Mouse (Mus musculus): ENCODE measurements around the gene Map4k3.
"Not testable (repeated sequence)": the region's sequence is repeated elsewhere in the genome, so short reads cannot be mapped to it uniquely, and the experiment has no call there.

Map4k3 gene

DNA sequence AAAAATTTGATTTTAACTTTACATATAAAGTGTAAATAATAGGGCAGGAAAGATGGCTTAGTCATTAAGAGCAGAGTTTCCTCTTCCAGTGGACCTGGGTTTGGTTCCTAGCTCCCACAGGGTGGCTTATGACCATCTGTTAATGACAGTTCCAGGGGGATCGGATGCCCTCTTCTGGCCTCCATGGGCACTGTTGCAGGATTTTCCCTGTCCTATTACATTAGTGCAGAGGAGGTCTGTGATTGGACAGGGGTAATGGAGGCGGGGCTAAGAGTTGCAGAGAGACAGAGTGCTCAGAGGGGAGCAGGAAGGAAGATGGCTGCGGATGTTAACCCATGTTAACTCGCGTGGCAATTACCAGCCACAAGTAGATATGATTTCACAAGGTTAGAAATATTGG lies 95.4 kb downstream of the Map4k3 start:
- DNase-seq (ENCODE audit: low read depth, low spot score): no peak

DNA sequence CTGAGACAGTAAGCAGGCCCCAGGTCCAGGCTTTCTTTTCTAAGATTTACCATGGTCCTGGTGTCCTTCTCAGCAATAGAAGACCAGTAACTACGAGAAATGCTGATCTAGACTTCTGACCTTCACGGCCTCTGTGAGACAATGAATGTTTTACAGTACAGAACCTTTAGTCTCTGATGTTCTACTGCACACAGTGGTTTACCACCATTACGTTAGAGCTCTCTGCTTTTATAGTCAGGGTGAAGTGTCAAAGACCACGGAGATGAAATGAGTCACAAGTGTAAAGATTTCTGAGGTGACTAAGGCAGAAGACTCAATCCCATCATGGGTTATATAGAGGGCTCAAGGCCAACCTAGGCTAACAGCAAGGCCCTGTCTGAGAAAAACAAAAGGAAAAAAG lies 95.9 kb downstream of the Map4k3 start:
- no peak for DNase-seq (ENCODE audit: low read depth, low spot score)

- no peak for DNase-seq (ENCODE audit: low read depth, low spot score)
Measured at GRCm38 (mm10) chr17:80631028-80631427, 97.3 kb downstream of the Map4k3 start.

DNA sequence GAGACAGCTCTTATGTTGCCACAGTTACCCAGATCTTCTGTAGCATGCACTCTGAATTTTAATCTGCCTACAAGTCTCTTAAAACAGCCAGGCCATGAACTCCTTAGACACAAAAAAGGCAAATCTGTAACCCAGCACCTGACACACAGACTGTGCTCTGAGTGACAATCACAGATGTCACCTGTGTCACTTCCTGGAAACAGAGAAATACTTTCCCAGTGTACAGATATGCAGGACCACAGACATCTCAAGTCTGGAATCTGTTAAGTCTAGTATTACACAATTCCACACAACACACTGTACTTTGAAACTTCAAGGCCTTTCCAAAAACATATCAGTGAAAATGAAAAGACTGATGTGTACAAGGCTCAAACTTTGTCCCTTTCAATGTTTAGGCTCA lies 103.3 kb downstream of the Map4k3 start:
- DNase-seq (ENCODE audit: low read depth, low spot score): no peak

- no peak for DNase-seq (ENCODE audit: low read depth, low spot score)
Measured at GRCm38 (mm10) chr17:80621691-80622090, 106.6 kb downstream of the Map4k3 start.

DNA sequence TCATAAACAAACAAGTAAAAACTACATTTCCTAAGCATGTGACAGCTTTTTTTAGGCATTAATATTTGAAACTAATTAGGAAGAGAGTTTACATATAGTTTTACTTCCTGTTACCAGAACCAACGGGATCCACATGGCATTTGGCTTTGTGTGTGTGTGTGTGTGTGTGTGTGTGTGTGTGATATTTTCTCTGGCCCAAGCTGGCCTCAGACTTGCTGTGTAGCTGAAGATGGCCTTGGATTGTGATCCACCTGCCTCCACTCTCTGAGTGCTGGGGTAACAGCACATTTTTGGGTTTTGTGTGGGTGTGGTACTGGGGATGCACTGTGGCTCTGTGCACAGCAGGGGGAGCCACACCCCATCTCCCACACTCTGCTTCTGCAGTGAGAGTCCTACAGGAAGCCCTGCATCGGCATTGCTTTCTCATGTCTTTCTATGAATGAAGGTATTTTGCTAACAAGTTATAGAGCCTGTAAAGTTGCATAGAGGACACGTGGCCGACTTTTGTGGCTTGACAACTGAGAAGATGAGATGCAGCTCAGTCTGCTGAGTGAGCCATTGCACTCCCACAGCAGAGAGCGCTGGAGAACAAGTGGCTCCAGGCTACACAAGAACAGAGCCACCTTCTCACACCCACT lies 107.4 kb downstream of the Map4k3 start:
- DNase-seq (ENCODE audit: low read depth, low spot score): peak; percentile 47

DNA sequence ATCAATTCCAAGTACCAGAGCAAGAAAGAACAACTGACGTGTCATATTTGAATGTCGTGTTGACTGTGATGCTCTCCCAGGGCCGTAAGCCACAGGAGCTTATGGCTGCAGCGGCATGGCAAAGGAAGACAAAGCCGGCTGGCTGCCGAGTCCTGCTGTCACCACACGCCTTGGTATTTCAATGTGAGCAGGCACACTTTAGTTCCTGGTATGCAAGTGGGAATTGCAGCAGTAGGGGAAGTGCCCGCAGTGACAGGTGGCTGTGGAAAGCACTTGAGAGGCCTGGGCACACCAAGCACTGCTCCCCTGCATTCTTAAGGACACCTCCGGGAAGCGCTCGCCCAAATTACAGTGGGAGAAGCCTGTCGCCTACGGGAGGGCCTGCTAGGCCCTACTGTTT lies 108.7 kb downstream of the Map4k3 start:
- no peak for DNase-seq (ENCODE audit: low read depth, low spot score)

- DNase-seq (ENCODE audit: low read depth, low spot score): no peak
Measured at GRCm38 (mm10) chr17:80618890-80619289, 109.4 kb downstream of the Map4k3 start.

GRCm38 (mm10) chr17:80603806-80604205 lies 124.5 kb downstream of the Map4k3 start:
- no peak for DNase-seq (ENCODE audit: low read depth, low spot score)

GRCm38 (mm10) chr17:80603079-80603625 lies 125.1 kb downstream of the Map4k3 start:
- DNase-seq (ENCODE audit: low read depth, low spot score): no peak

DNA sequence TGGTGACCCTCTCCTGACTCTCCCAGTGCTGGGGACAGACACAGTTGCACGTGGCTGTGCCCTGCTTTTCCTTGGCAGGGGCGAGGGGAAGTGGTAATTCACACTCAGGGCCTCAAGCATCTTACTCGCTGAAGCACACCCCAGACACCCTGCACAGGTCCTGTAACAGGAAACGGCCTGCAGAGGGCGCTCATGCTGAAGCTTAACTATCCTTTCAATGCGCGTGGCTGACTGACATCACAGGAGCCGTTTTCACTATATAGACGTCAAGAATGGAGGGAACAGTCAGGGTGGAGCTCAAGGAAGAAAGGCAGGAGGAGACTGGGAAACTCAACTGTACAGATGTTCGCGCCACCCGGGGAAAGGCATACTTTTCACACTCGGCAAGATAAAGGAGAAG lies 126.9 kb downstream of the Map4k3 start:
- no peak for DNase-seq (ENCODE audit: low read depth, low spot score)

DNA sequence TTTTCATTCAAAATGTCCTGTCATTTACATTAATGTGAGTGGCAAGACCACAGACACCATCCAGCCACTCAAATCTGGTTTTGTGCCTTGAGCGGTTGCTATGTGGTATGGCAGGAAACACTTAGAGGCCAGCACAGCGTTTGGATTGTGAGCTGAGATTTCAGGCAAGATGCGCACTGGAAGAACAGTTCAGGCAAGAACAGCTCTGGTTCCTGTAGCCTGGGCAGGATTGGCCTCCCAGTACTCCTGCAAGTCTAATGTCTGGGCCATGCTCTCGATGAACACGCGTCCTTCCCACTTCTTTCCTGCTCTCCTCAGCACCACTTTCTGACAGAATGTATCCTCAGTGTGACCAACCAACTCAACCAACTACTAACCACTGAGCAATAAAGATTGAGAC lies 145.2 kb downstream of the Map4k3 start:
- DNase-seq (ENCODE audit: low read depth, low spot score): no peak

DNA sequence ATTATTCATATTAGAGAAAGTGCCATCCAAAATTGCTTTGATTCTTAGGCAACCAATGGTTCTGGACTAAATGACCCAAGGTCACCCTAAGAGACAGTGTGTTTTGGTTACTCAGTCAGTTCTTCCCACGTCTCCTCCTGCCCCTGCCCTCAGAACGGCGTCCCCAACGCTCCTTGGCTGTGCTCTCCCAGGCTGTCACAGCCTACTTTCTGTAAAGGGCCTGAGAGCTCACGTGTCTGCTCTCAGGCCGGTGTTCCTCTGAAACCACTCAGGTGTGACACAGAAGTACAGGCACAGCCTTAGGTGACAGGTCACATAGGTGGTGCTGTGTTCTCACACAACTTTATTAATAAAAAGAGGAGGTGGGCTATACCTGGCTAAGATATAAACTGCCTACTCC lies 148.4 kb downstream of the Map4k3 start:
- no peak for DNase-seq (ENCODE audit: low read depth, low spot score)

DNA sequence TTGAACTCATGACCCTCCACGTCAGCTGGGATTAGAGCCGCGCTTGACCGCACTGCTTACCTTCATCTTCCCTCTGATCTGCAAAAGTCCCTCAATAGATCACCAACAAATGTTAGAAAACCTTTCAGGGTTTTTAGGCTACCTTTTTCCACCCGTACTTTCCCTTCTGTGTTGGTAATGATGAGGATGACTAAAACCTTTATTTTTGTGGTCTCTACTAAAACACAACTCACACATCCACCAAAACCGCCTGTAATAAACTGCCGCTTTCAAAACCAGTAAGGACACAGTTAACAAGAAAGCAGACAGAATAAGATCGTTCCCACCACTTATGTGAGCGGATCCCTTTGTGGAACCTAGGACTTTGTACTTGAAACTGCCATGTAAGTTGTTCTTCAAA lies 149.2 kb downstream of the Map4k3 start:
- no peak for DNase-seq (ENCODE audit: low read depth, low spot score)

GRCm38 (mm10) chr17:80578041-80578440 lies 150.2 kb downstream of the Map4k3 start:
- DNase-seq (ENCODE audit: low read depth, low spot score): no peak

- peak; percentile 27 for DNase-seq (ENCODE audit: low read depth, low spot score)
Measured at GRCm38 (mm10) chr17:80577639-80578038, 150.6 kb downstream of the Map4k3 start, which contains the start of gene Cdkl4. TSS of gene Cdkl4 (minus strand) at chr17:80577813.

DNA sequence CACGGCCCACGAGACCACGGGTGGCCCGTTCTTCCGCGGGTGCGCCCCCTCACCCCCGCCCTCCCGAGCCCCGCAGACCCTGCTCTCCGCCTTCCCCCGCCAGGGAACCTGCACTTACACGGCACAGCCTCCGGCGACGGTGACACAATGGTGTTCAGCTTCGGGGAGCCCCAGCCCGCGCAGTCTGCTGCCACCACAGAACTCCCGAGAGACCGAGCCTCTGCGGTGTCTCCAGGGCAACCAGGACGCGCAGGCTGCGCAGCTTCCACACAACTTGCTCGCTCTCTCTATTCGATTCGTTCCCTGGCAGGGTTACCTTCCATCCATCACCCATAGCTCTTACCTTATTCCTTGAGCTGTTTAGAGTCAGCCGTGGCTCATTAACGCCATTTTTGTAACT lies 151.1 kb downstream of the Map4k3 start:
- peak; percentile 67 for DNase-seq (ENCODE audit: low read depth, low spot score)

DNA sequence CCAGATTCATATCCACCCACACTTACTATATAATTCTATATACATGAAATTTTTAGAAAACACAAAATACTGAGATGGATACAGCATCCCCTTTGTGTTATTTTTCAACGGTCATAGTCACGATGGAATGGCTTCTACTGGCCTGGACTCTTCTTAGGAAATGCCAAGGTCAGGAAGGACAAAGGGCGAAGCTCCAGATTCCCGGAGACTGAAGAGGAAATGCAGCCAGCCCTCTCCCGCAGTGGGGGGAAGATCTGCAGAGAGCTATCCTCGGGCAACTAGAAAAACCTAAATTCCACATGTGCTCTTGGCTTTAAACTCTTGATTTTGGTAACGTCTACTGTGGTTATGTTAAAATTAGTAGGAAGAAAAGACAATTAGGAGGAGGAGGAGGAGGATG lies 153.3 kb downstream of the Map4k3 start:
- DNase-seq (ENCODE audit: low read depth, low spot score): no peak

DNA sequence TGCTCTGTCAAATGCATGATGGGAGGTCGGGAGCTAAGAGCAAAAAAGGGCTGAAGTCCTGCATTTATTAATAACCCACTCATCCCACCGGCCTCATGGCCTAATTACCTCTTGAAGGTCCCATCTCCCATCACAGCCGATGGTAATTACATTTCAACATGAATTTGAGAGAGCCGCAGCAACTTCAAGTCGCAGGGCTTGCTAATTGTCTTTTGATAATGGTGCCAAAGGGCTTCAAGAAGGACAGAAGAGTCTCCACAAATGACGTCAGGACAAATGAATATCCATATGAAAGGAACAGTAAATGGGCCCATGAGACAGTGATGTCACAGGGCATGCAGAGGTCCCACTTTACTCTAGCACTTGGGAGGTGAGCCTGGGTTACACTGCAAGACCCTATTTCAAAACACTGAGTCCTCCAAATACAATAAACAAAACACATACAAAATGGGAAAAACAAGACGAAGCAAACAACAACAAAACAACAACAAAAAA lies 153.8 kb downstream of the Map4k3 start:
- no peak for DNase-seq (ENCODE audit: low read depth, low spot score)

DNA sequence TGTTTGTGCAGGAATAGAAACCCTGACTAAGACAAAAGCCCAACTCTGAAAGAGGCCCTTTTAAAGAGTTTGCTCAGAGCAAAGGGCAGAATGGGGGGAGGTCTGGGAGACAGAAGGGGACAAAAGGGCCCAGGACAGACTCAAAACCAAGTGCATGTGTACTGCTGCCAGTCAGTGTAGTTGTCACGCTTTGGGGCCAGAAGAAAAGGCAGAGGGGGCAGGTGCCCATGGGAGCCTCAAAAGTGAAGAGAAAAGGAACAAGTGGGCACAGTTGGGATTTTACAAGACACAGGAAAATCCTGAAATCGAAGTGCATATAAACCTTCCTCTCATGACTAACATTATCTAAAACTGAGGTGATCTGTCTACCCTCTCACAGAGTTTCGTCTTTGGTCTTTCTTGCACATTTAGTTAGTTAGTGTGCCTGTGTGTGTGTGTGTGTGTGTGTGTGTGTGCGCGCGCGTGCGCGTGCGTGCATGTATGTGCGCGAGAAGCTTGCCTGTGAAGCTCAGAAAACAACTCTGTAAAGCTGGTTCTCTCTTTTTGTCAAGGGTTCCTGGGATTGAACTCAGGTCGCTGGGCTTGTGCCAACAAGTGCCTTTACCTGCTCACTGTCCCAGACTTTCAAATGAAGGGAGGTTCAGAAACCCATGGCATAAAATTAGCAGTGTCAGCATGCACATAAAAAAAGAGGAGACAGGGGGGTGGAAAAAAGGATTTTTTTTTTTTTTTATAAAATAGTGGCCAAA lies 155.9 kb downstream of the Map4k3 start:
- no peak for DNase-seq (ENCODE audit: low read depth, low spot score)

DNA sequence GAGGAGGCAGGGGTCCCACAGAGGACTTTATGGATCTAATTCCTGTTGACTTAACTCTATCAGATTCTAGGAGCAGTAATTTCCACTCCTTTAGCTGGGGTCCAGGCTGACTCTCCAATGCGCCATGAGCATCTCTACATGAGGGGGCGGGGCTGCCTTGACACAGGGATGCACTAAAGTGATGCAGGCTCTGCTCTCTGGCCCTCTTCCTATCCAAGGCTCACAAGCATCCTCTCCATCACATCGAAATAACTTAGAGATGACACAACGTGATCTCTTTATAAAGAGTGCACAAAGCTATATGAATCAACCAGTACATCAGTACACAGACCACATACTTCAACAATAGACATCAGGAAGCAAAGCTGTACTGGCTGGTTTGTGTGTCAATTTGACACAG lies 156.8 kb downstream of the Map4k3 start:
- DNase-seq (ENCODE audit: low read depth, low spot score): no peak

GRCm38 (mm10) chr17:80569718-80570117 lies 158.6 kb downstream of the Map4k3 start:
- not testable (repeated sequence) for DNase-seq (ENCODE audit: low read depth, low spot score)

Measured in telencephalon, adult 2 months (tissue).